8 mouse cellular contexts compared by ENCODE assay signal in the genomic region with DNA sequence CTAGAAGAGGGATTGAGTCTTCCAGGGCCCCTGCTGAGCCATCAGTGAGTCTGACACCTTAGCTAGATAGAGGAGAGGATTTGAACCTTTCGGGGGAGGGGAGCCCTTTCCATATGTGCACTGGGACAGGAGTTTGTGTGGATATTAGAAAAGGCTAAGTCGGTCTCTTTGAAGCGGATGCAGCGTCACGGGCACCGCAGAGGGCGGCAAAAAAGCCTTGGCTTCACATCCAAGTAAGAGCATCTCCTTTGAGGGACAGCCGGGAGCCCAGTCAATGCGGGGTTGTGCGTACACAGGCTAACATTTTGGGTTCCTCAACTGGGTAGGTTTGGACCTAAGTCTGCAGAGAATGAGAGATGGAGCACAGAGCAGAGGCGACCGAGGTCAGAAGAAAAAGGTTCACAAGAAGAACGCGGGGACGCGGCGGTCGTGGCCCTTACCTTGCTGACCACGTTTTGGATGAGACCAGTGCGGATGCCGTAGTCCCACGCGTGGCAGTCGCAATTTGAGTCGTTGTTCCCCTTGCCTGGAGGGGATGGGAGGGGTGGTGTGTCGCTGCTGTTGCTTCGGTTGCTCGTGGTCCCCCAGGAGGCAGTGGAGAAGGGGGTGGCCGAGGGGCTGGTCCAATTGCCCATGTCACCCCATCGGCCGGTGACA. TPM values are rescaled to one million over a fixed set of nuclear protein-coding genes. Genes with fewer than 3 reads are reported as not detected.
DNase-seq lines count a peak whose midpoint lies in the region; ATAC-seq lines count a peak whose summit lies in the region.

No protein-coding gene starts in this region.

- peaks cover 47% of the 10 kb centered on the region for H3K4me1 ChIP-seq in forebrain, embryonic 16.5 days (replicated peaks; ENCODE audit: control insufficient read depth, insufficient read depth, low read length)
- H3K4me1 ChIP-seq in liver, embryonic 12.5 days, result peaks cover 67% of the 10 kb centered on the region
- H3K4me1 ChIP-seq in neural tube, embryonic 13.5 days (replicated peaks), result peaks cover 56% of the 10 kb centered on the region

- H3K4me3 ChIP-seq in forebrain, embryonic 16.5 days (replicated peaks; ENCODE audit: low read length), result peak overlapping the region; percentile 91
- H3K4me3 ChIP-seq in liver, embryonic 12.5 days, result peak overlapping the region; percentile 99
- H3K4me3 ChIP-seq in neural tube, embryonic 13.5 days, result peak overlapping the region; percentile 94

- peak overlapping the region; percentile 86 for H3K4me2 ChIP-seq in forebrain, embryonic 16.5 days (ENCODE audit: low read length)
- peak overlapping the region; percentile 81 for H3K4me2 ChIP-seq in liver, embryonic 12.5 days
- peak overlapping the region; percentile 88 for H3K4me2 ChIP-seq in neural tube, embryonic 13.5 days

- H3K27me3 ChIP-seq in forebrain, embryonic 16.5 days (replicated peaks; ENCODE audit: control insufficient read depth, insufficient read depth, low read length), result no peaks in the 10 kb centered on the region
- H3K27me3 ChIP-seq in liver, embryonic 12.5 days (replicated peaks), result no peaks in the 10 kb centered on the region
- H3K27me3 ChIP-seq in neural tube, embryonic 13.5 days, result no peaks in the 10 kb centered on the region

- peak; percentile 21 for ATAC-seq in forebrain, embryonic 16.5 days
- ATAC-seq in liver, embryonic 12.5 days, result no peak
- ATAC-seq in neural tube, embryonic 13.5 days (ENCODE audit: low read depth), result peak; percentile 38

- no peaks in the 10 kb centered on the region for H3K9me3 ChIP-seq in forebrain, embryonic 16.5 days (ENCODE audit: control insufficient read depth, low read length)
- H3K9me3 ChIP-seq in liver, embryonic 12.5 days (replicated peaks), result no peaks in the 10 kb centered on the region
- H3K9me3 ChIP-seq in neural tube, embryonic 13.5 days, result no peaks in the 10 kb centered on the region

- H3K27ac ChIP-seq in forebrain, embryonic 16.5 days (ENCODE audit: low read length), result peak overlapping the region; percentile 80
- peak overlapping the region; percentile 96 for H3K27ac ChIP-seq in liver, embryonic 12.5 days
- peak overlapping the region; percentile 90 for H3K27ac ChIP-seq in neural tube, embryonic 13.5 days (replicated peaks)

- no peaks in the 10 kb centered on the region for H3K36me3 ChIP-seq in forebrain, embryonic 16.5 days (ENCODE audit: control insufficient read depth, insufficient read depth)
- H3K36me3 ChIP-seq in liver, embryonic 12.5 days, result peaks cover 35% of the 10 kb centered on the region
- no peaks in the 10 kb centered on the region for H3K36me3 ChIP-seq in neural tube, embryonic 13.5 days

- under 1% methylated on average over 31 of the region's 31 CpGs for WGBS in forebrain, embryonic 16.5 days
- 1% methylated on average over 31 of the region's 31 CpGs for WGBS in liver, embryonic 12.5 days (ENCODE audit: insufficient replicate concordance)
- WGBS in neural tube, embryonic 13.5 days, result under 1% methylated on average over 31 of the region's 31 CpGs

- peak overlapping the region; percentile 90 for H3K9ac ChIP-seq in forebrain, embryonic 16.5 days (replicated peaks; ENCODE audit: low read depth, low read length)
- H3K9ac ChIP-seq in liver, embryonic 12.5 days, result peak overlapping the region; percentile 100
- peak overlapping the region; percentile 98 for H3K9ac ChIP-seq in neural tube, embryonic 13.5 days

- DNase-seq in right cerebral cortex, adult 18-20 months, result peak; percentile 28
- DNase-seq in right cerebral cortex, postnatal 25 days, result no peak
- DNase-seq in cerebellum, adult 8-10 months, result peak; percentile 51
- peak; percentile 33 for DNase-seq in kidney, adult 9 months
- no peak for DNase-seq in ovary, adult 18-20 months (ENCODE audit: low spot score)

RNA-seq across cellular contexts. Expression of gene Slc22a23, which starts 1.1 kb away (rescaled TPM):
- 11.2 and 13.0 TPM in 2 replicates for polyA plus RNA-seq in forebrain, embryonic 16.5 days (2015; fragmentation: Nextera tagmentation; extraction: Ambion mirVana)
- polyA plus RNA-seq in liver, embryonic 12.5 days (2016; fragmentation: Nextera tagmentation; extraction: Ambion mirVana), result 12.8 and 13.8 TPM in 2 replicates
- 13.4 TPM in 2 replicates for polyA plus RNA-seq in neural tube, embryonic 13.5 days (2015; fragmentation: Nextera tagmentation; extraction: Ambion mirVana)

Comparison
In these comparisons a context has a peak if more than half of its experiments do, and no peak if none do; other contexts are left out.
1. DNase-seq: peak in right cerebral cortex, adult 18-20 months (single experiment), cerebellum, adult 8-10 months (single experiment) and kidney, adult 9 months (single experiment); none in right cerebral cortex, postnatal 25 days (single experiment) and ovary, adult 18-20 months (single experiment).
2. Peak in every context shown above with its lines, with median percentiles within 50 percentile points of each other: H3K27ac ChIP-seq, H3K4me2 ChIP-seq, H3K4me3 ChIP-seq and H3K9ac ChIP-seq.